Mouse (Mus musculus) thymus, adult 2 months (tissue): ENCODE data around the gene Camsap1. TPM values are rescaled to one million over a fixed set of nuclear protein-coding genes. Genes with fewer than 3 reads are reported as not detected.

Experiments used
- DNase-seq: peaks from one replicate; pipeline ENCODE4 v3.0.0; 2021
- H3K27ac ChIP-seq: fragments of 200-500 bp; 2 replicates; pipeline ENCODE4 v1.5.1; 2012; ENCODE audit warnings: low read length, control low read depth; ENCODE audit not compliant: control insufficient read depth, insufficient read depth
- H3K27me3 ChIP-seq: fragments of 200-500 bp; 2 replicates; pipeline ENCODE4 v1.6.1; 2012; ENCODE audit warnings: mild to moderate bottlenecking, low read length, moderate library complexity, mixed read lengths; ENCODE audit not compliant: control insufficient read depth, insufficient read depth
- H3K36me3 ChIP-seq: fragments of 200-500 bp; 2 replicates; pipeline ENCODE4 v1.6.1; 2012; ENCODE audit warnings: mild to moderate bottlenecking, low read length, moderate library complexity; ENCODE audit not compliant: control insufficient read depth, insufficient read depth
- H3K4me1 ChIP-seq: fragments of 200-500 bp; replicated peaks from 2 replicates; pipeline ENCODE4 v1.6.1; 2012; ENCODE audit warnings: low read length; ENCODE audit not compliant: control insufficient read depth, insufficient read depth
- H3K4me3 ChIP-seq: fragments of 200-500 bp; 2 replicates; pipeline ENCODE4 v1.5.1; 2012; ENCODE audit warnings: mild to moderate bottlenecking, low read length, control low read depth, moderate library complexity; ENCODE audit not compliant: control insufficient read depth, insufficient read depth
- CTCF ChIP-seq: fragments of 200-500 bp; IDR thresholded peaks from 2 replicates; pipeline ENCODE4 v1.5.1; 2012; ENCODE audit warnings: mild to moderate bottlenecking, control low read depth, low read length, moderate library complexity, borderline replicate concordance; ENCODE audit not compliant: control insufficient read depth, poor library complexity, insufficient read depth; ENCODE audit errors: extremely low read depth
- POLR2A ChIP-seq: fragments of 200-500 bp; IDR thresholded peaks from 2 replicates; pipeline ENCODE4 v1.6.1; 2012; ENCODE audit warnings: mild to moderate bottlenecking, low read length, control low read depth, moderate library complexity; ENCODE audit not compliant: control insufficient read depth, poor library complexity, insufficient read depth; ENCODE audit errors: extremely low read depth
- WGBS: fragments of 180-500 bp; shearing (Covaris S2); methylation state at CpG from one replicate; pipeline ENCODE4 v1.1.7; 2018; 5-methylcytosine and 5-hydroxymethylcytosine counted together
- polyA plus RNA-seq: library from polyadenylated mRNA; depleted of rRNA; stranded (reverse); fragments of >200 nt; gene quantifications from 2 replicates; pipeline ENCODE4 v1.2.3, GENCODE M21; 2012

Gene Camsap1
- polyA plus RNA-seq, 1 experiment = 20.7 TPM

- 3% methylated on average over 38 of the region's 38 CpGs for WGBS
- Histone ChIP-seq H3K4me1 (peaks cover 9% of the 10 kb centered on the region), H3K27ac (peak overlapping the region; percentile 7; the same call in 1 of the 2 replicates), H3K36me3 (no peaks in the 10 kb centered on the region), H3K27me3 (no peaks in the 10 kb centered on the region), H3K4me3 (peak overlapping the region; percentile 62)
- DNase-seq = peak; percentile 47
- TF ChIP-seq POLR2A = no peak
These were observed 37.9 kb upstream of the Camsap1 start for GRCm38 (mm10) chr2:26020714-26021560.

DNA sequence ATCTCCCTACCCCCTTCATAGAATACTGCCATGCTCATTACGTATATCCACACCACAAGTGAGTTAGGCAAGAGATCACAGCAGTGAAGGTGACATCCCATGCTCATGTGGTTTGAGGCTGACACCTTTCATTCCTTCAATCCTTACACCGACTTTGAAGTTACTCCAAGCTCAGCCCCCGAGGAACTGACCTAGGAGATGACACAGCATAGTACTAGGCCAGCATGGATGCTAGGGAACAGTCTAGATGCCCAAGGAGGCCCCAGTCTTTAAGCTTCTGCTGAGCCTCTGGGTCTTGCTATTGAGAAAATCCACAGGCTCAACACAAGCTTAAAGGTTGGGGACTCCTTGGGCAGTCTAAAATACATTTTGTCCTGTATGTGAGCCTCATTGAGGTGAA lies 36.8 kb upstream of the Camsap1 start:
- WGBS = 75% methylated on average over 3 of the region's 3 CpGs
- TF ChIP-seq CTCF (no peak), POLR2A (no peak)
- Histone ChIP-seq H3K4me3 (no peak overlapping the region), H3K36me3 (peaks cover 5% of the 10 kb centered on the region; the same call in 1 of the 2 replicates), H3K27me3 (no peaks in the 10 kb centered on the region), H3K4me1 (peaks cover 9% of the 10 kb centered on the region), H3K27ac (no peak overlapping the region)
- DNase-seq = no peak

DNA sequence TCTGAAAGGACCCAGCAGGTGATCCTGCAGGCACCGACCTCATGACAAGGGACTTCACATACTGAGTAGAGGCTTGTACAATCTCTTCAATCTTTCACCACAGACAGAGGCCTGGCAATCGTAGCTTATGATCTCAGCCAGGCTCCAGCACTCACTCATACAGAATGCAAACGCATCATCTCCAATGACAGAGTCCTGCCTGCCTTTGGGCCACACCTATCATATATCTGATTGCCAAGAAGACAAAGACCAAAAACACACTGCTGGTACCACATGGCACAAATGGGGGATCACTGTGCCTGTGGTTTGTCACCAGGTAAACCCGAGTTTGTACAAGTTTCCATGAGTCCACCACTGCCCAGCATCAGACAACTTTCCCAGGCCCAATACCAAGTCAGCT lies 34.2 kb upstream of the Camsap1 start:
- TF ChIP-seq CTCF = no peak
- TF ChIP-seq POLR2A = no peak
- WGBS = 83% methylated on average over 4 of the region's 4 CpGs
- Histone ChIP-seq H3K36me3 (peaks cover 28% of the 10 kb centered on the region), H3K27ac (no peak overlapping the region), H3K27me3 (no peaks in the 10 kb centered on the region), H3K4me3 (no peak overlapping the region), H3K4me1 (peaks cover 9% of the 10 kb centered on the region)
- DNase-seq = no peak

DNA sequence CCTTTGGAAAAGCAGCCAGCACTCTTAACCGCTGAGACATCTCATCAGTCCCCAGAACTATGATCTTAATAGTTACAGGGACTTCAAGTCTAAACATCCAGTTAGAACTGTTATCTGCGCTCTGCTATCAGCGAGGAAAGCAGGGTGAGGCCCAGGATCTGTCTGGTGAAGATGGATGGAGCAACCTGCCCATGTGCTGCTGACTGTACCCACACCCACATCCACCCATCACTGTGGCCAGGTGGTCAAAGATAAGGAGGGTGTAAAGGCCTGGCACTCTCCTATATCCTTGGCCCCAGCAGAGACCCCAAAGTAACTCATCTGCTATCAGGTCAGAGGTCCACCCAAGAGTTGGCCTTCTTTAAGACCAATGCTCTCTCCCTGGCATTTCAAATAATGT lies 30.6 kb upstream of the Camsap1 start:
- H3K36me3 ChIP-seq = peaks cover 54% of the 10 kb centered on the region
- no peaks in the 10 kb centered on the region for H3K27me3 ChIP-seq
- H3K4me3 ChIP-seq = no peak overlapping the region
- no peak for TF ChIP-seq CTCF
- no peak for TF ChIP-seq POLR2A
- H3K4me1 ChIP-seq = no peaks in the 10 kb centered on the region
- WGBS = 98% methylated on average over 3 of the region's 3 CpGs
- no peak for DNase-seq
- no peak overlapping the region for H3K27ac ChIP-seq

GRCm38 (mm10) chr2:26011420-26011819 lies 28.3 kb upstream of the Camsap1 start:
- H3K27me3 ChIP-seq = no peaks in the 10 kb centered on the region
- no peaks in the 10 kb centered on the region for H3K4me1 ChIP-seq
- no peak for DNase-seq
- no peak overlapping the region for H3K4me3 ChIP-seq
- WGBS = 96% methylated on average over 1 of the region's 1 CpGs
- H3K36me3 ChIP-seq = peaks cover 72% of the 10 kb centered on the region
- H3K27ac ChIP-seq = no peak overlapping the region
- TF ChIP-seq CTCF = no peak
- TF ChIP-seq POLR2A = no peak

- DNase-seq = no peak
- peaks cover 49% of the 10 kb centered on the region for H3K36me3 ChIP-seq
- no peak for TF ChIP-seq CTCF
- no peak for TF ChIP-seq POLR2A
- WGBS = 95% methylated on average over 2 of the region's 2 CpGs
- no peaks in the 10 kb centered on the region for H3K27me3 ChIP-seq
- H3K27ac ChIP-seq = no peak overlapping the region
- no peaks in the 10 kb centered on the region for H3K4me1 ChIP-seq
- no peak overlapping the region for H3K4me3 ChIP-seq
These were observed 18.9 kb upstream of the Camsap1 start for GRCm38 (mm10) chr2:26002001-26002400.
